Mouse (Mus musculus) thymus, adult 2 months (tissue): ENCODE data around the gene Zfp600. TPM values are rescaled to one million over a fixed set of nuclear protein-coding genes. Genes with fewer than 3 reads are reported as not detected.

Source experiments
- polyA plus RNA-seq: library from polyadenylated mRNA; depleted of rRNA; stranded (reverse); fragments of >200 nt; gene quantifications from 2 replicates; pipeline ENCODE4 v1.2.3, GENCODE M21; 2012; rRNA removed

The Zfp600 gene
- polyA plus RNA-seq, 1 experiment: not detected

Other genes starting within 250 kb of the Zfp600 start
- gene Zfp987, start 59.5 kb upstream of the Zfp600 start, polyA plus RNA-seq: not detected in 2 replicates